Comparison of ENCODE assay signal across 8 mouse cellular contexts in genomic region chr13:45539205-45539568, GRCm38 (mm10). TPM values are rescaled to one million over a fixed set of nuclear protein-coding genes. Genes with fewer than 3 reads are reported as not detected.
DNase-seq lines count a peak whose midpoint lies in the region; ATAC-seq lines count a peak whose summit lies in the region.

No protein-coding gene starts in this region.

- 5% methylated on average over 10 of the region's 10 CpGs for WGBS in lung, embryonic 16.5 days

- ATAC-seq in lung, embryonic 16.5 days (ENCODE audit: low read depth) = peak; percentile 79

- no peaks in the 10 kb centered on the region for H3K27me3 ChIP-seq in lung, embryonic 16.5 days (ENCODE audit: control insufficient read depth, insufficient read depth, low read depth, low read length)

- DNase-seq in MN1 (ENCODE audit: low spot score) = peak; percentile 47
- peak; percentile 88 for DNase-seq in cerebellum, adult 11-12 months
- peak; percentile 78 for DNase-seq in forelimb bud, embryonic 11.5 days (ENCODE audit: low read depth, low spot score)
- peak; percentile 90 for DNase-seq in heart, postnatal 4 days
- DNase-seq in layer of hippocampus, adult 9-11 months = peak; percentile 81
- DNase-seq in ovary, postnatal 36 days (ENCODE audit: low spot score) = peak; percentile 70
- DNase-seq in thymus, postnatal 36 days = peak; percentile 37 to 43

- peak overlapping the region; percentile 47 for H3K4me3 ChIP-seq in lung, embryonic 16.5 days (ENCODE audit: low read length)

- no peak overlapping the region for H3K27ac ChIP-seq in lung, embryonic 16.5 days (ENCODE audit: low read length)

- peak overlapping the region; percentile 56 for H3K9ac ChIP-seq in lung, embryonic 16.5 days (ENCODE audit: low read length)

- no peaks in the 10 kb centered on the region for H3K9me3 ChIP-seq in lung, embryonic 16.5 days (ENCODE audit: control insufficient read depth, low read length)

- 0 out of 2 replicates have a peak, but pooled peaks cover 6% of the 10 kb centered on the region for H3K4me1 ChIP-seq in lung, embryonic 16.5 days (replicated peaks; ENCODE audit: control insufficient read depth, insufficient read depth, low read length)

- H3K4me2 ChIP-seq in lung, embryonic 16.5 days (ENCODE audit: low read depth, low read length) = peak overlapping the region; percentile 78

- no peaks in the 10 kb centered on the region for H3K36me3 ChIP-seq in lung, embryonic 16.5 days (ENCODE audit: control insufficient read depth, insufficient read depth, low read length)

RNA-seq across cellular contexts. Expression of gene Gmpr, which starts 31.9 kb away (rescaled TPM):
- 100 to 1,000 TPM; 161 to 187 TPM for total RNA-seq in heart, postnatal 4 days (2021)
- polyA plus RNA-seq in lung, embryonic 16.5 days (2015; fragmentation: Nextera tagmentation; extraction: Ambion mirVana) = 23.4 and 29.2 TPM in 2 replicates

Comparison
In these comparisons a context has a peak if more than half of its experiments do, and no peak if none do; other contexts are left out.
1. DNase-seq: peak in every context shown above with its lines; median percentile 90 in heart, postnatal 4 days; 88 in cerebellum, adult 11-12 months; 81 in layer of hippocampus, adult 9-11 months; 78 in forelimb bud, embryonic 11.5 days; 70 in ovary, postnatal 36 days; 47 in MN1; 40 in thymus, postnatal 36 days.